Mouse (Mus musculus) ES-Bruce4 (cell line): ENCODE measurements around the gene Flt3.

ENCODE experiments used
- CTCF ChIP-seq: IDR thresholded peaks from one replicate; pipeline ENCODE4 v1.8.1; 2011; ENCODE audit warnings: low read depth, low read length
- EP300 ChIP-seq: IDR thresholded peaks from 2 replicates; pipeline ENCODE4 v1.6.1; 2011; ENCODE audit warnings: low read depth, low read length; ENCODE audit not compliant: insufficient read depth
- POLR2A ChIP-seq: IDR thresholded peaks from one replicate; pipeline ENCODE4 v1.8.1; 2011; ENCODE audit warnings: low read length; ENCODE audit not compliant: insufficient read depth

- TF ChIP-seq POLR2A = no peak
- TF ChIP-seq CTCF = no peak
- no peak for TF ChIP-seq EP300
These were observed 30.2 kb upstream of the Flt3 start for GRCm38 (mm10) chr5:147430361-147430935.
